Mouse (Mus musculus): Measurements from ENCODE around the gene Pigl.

- TF ChIP-seq CTCF (IDR thresholded peaks at IDR 0.05; ENCODE audit: low read depth) (peak; percentile 59), EP300 (optimal IDR thresholded peaks at IDR 0.05) (no peak)
Observed at GRCm38 (mm10) chr11:62456483-62457172, 1.6 kb upstream of the Pigl start.
